Mouse (Mus musculus) kidney, embryonic 15.5 days (tissue): ENCODE results near the gene Cpm. TPM values are rescaled to one million over a fixed set of nuclear protein-coding genes. Genes with fewer than 3 reads are reported as not detected.

Experiments
- ATAC-seq: fragments of 200-750 bp; cut with Nextera tagmentation; replicated peaks from 2 replicates; pipeline ENCODE4 v1.8.0; 2017; ENCODE audit warnings: moderate TSS enrichment; ENCODE audit not compliant: low FRiP score
- H3K27ac ChIP-seq: fragments of 300-500 bp; sonication (generic); 2 replicates; pipeline ENCODE4 v1.5.1; 2015; ENCODE audit warnings: mild to moderate bottlenecking, inconsistent platforms
- H3K27me3 ChIP-seq: fragments of 300-500 bp; sonication (generic); 2 replicates; pipeline ENCODE4 v1.6.1; 2015; ENCODE audit warnings: inconsistent platforms
- H3K36me3 ChIP-seq: fragments of 300-500 bp; sonication (generic); 2 replicates; pipeline ENCODE4 v1.6.1; 2015; ENCODE audit warnings: inconsistent platforms
- H3K4me1 ChIP-seq: fragments of 300-500 bp; sonication (generic); 2 replicates; pipeline ENCODE4 v1.6.1; 2015; ENCODE audit warnings: inconsistent platforms
- H3K4me2 ChIP-seq: fragments of 300-500 bp; sonication (generic); 2 replicates; pipeline ENCODE4 v1.6.1; 2015; ENCODE audit warnings: moderate library complexity, mild to moderate bottlenecking, inconsistent platforms
- H3K4me3 ChIP-seq: fragments of 300-500 bp; sonication (generic); replicated peaks from 2 replicates; pipeline ENCODE4 v1.5.1; 2015; ENCODE audit warnings: mild to moderate bottlenecking, inconsistent platforms
- H3K9ac ChIP-seq: fragments of 300-500 bp; sonication (generic); 2 replicates; pipeline ENCODE4 v1.6.1; 2015; ENCODE audit warnings: mild to moderate bottlenecking, inconsistent platforms
- H3K9me3 ChIP-seq: fragments of 300-500 bp; sonication (generic); replicated peaks from 2 replicates; pipeline ENCODE4 v1.6.1; 2016; ENCODE audit warnings: inconsistent platforms
- WGBS: fragments of 180-500 bp; shearing (Covaris S2); methylation state at CpG from one replicate; pipeline ENCODE4 v1.1.7; 2015; ENCODE audit warnings: mixed read lengths; 5-methylcytosine and 5-hydroxymethylcytosine counted together
- polyA plus RNA-seq: library from polyadenylated mRNA; unstranded; fragments of >200 nt; fragmentation: Nextera tagmentation; extraction: Ambion mirVana; gene quantifications from 2 replicates; pipeline ENCODE4 v1.2.1, GENCODE M21; 2015

Cpm gene
- polyA plus RNA-seq, 1 experiment from 2014 or later: 31.5 TPM

GRCm38 (mm10) chr10:117689297-117690100, 60.2 kb downstream of the Cpm start:
- Histone ChIP-seq H3K4me2 (no peak overlapping the region), H3K27ac (no peak overlapping the region), H3K9ac (no peak overlapping the region), H3K27me3 (no peaks in the 10 kb centered on the region), H3K9me3 (no peaks in the 10 kb centered on the region), H3K4me1 (no peaks in the 10 kb centered on the region), H3K4me3 (no peak overlapping the region), H3K36me3 (peaks cover 72% of the 10 kb centered on the region)
- 93% methylated on average over 11 of the region's 11 CpGs for WGBS
- no peak for ATAC-seq

GRCm38 (mm10) chr10:117690101-117690352, 60.7 kb downstream of the Cpm start:
- H3K9me3 ChIP-seq: no peaks in the 10 kb centered on the region
- no peak overlapping the region for H3K9ac ChIP-seq
- H3K4me3 ChIP-seq: no peak overlapping the region
- ATAC-seq: no peak
- no peak overlapping the region for H3K4me2 ChIP-seq
- H3K36me3 ChIP-seq: peaks cover 77% of the 10 kb centered on the region
- H3K27ac ChIP-seq: no peak overlapping the region
- no peaks in the 10 kb centered on the region for H3K4me1 ChIP-seq
- WGBS: 86% methylated on average over 2 of the region's 2 CpGs
- no peaks in the 10 kb centered on the region for H3K27me3 ChIP-seq

GRCm38 (mm10) chr10:117690770-117691296, 61.5 kb downstream of the Cpm start:
- H3K4me2 ChIP-seq: no peak overlapping the region
- 94% methylated on average over 3 of the region's 3 CpGs for WGBS

GRCm38 (mm10) chr10:117691389-117691968, 62.2 kb downstream of the Cpm start:
- ATAC-seq: no peak
- H3K4me1 ChIP-seq: no peaks in the 10 kb centered on the region
- no peak overlapping the region for H3K27ac ChIP-seq
- no peaks in the 10 kb centered on the region for H3K9me3 ChIP-seq
- H3K36me3 ChIP-seq: peaks cover 92% of the 10 kb centered on the region
- no peak overlapping the region for H3K9ac ChIP-seq
- H3K27me3 ChIP-seq: no peaks in the 10 kb centered on the region
- H3K4me3 ChIP-seq: no peak overlapping the region
- H3K4me2 ChIP-seq: no peak overlapping the region
- WGBS: 97% methylated on average over 10 of the region's 10 CpGs

More at GRCm38 (mm10) chr10:117690770-117691296, 61.5 kb downstream of the Cpm start:
- ATAC-seq: no peak
- no peak overlapping the region for H3K27ac ChIP-seq
- H3K27me3 ChIP-seq: no peaks in the 10 kb centered on the region
- H3K9me3 ChIP-seq: no peaks in the 10 kb centered on the region
- peaks cover 85% of the 10 kb centered on the region for H3K36me3 ChIP-seq
- H3K9ac ChIP-seq: no peak overlapping the region
- H3K4me3 ChIP-seq: no peak overlapping the region
- H3K4me1 ChIP-seq: no peaks in the 10 kb centered on the region

- Histone ChIP-seq H3K4me2 (no peak overlapping the region), H3K9me3 (no peaks in the 10 kb centered on the region), H3K9ac (no peak overlapping the region), H3K36me3 (peaks cover 93% of the 10 kb centered on the region), H3K27ac (no peak overlapping the region), H3K27me3 (no peaks in the 10 kb centered on the region), H3K4me1 (no peaks in the 10 kb centered on the region), H3K4me3 (no peak overlapping the region)
- ATAC-seq: no peak
These were observed 62.9 kb downstream of the Cpm start for GRCm38 (mm10) chr10:117692173-117692572.

- Histone ChIP-seq H3K9ac (no peak overlapping the region), H3K9me3 (no peaks in the 10 kb centered on the region), H3K4me1 (no peaks in the 10 kb centered on the region), H3K4me3 (no peak overlapping the region), H3K27me3 (no peaks in the 10 kb centered on the region), H3K27ac (no peak overlapping the region), H3K4me2 (no peak overlapping the region), H3K36me3 (peaks cover 94% of the 10 kb centered on the region)
- 94% methylated on average over 5 of the region's 5 CpGs for WGBS
- ATAC-seq: no peak
These were observed 63.7 kb downstream of the Cpm start for GRCm38 (mm10) chr10:117692953-117693352.

GRCm38 (mm10) chr10:117694255-117694953, 65.1 kb downstream of the Cpm start:
- Histone ChIP-seq H3K4me1 (no peaks in the 10 kb centered on the region), H3K4me3 (no peak overlapping the region), H3K27me3 (no peaks in the 10 kb centered on the region), H3K27ac (no peak overlapping the region), H3K36me3 (peaks cover 94% of the 10 kb centered on the region), H3K4me2 (no peak overlapping the region), H3K9me3 (no peaks in the 10 kb centered on the region), H3K9ac (no peak overlapping the region)
- WGBS: 95% methylated on average over 6 of the region's 6 CpGs
- ATAC-seq: no peak

GRCm38 (mm10) chr10:117695027-117695426, 65.7 kb downstream of the Cpm start:
- H3K27ac ChIP-seq: no peak overlapping the region
- H3K27me3 ChIP-seq: no peaks in the 10 kb centered on the region
- H3K9ac ChIP-seq: no peak overlapping the region
- H3K36me3 ChIP-seq: peaks cover 95% of the 10 kb centered on the region
- no peaks in the 10 kb centered on the region for H3K9me3 ChIP-seq
- no peak overlapping the region for H3K4me2 ChIP-seq
- no peaks in the 10 kb centered on the region for H3K4me1 ChIP-seq
- no peak overlapping the region for H3K4me3 ChIP-seq
- no peak for ATAC-seq
- WGBS: 96% methylated on average over 4 of the region's 4 CpGs

GRCm38 (mm10) chr10:117695605-117696004, 66.3 kb downstream of the Cpm start:
- Histone ChIP-seq H3K27ac (no peak overlapping the region), H3K27me3 (no peaks in the 10 kb centered on the region), H3K4me2 (no peak overlapping the region), H3K4me3 (no peak overlapping the region), H3K4me1 (no peaks in the 10 kb centered on the region), H3K9ac (no peak overlapping the region), H3K36me3 (peaks cover 95% of the 10 kb centered on the region), H3K9me3 (no peaks in the 10 kb centered on the region)
- no peak for ATAC-seq
- WGBS: 96% methylated on average over 4 of the region's 4 CpGs

- Histone ChIP-seq H3K4me2 (no peak overlapping the region), H3K4me3 (no peak overlapping the region), H3K9me3 (no peaks in the 10 kb centered on the region), H3K27ac (no peak overlapping the region), H3K36me3 (peaks cover 95% of the 10 kb centered on the region), H3K9ac (no peak overlapping the region), H3K27me3 (no peaks in the 10 kb centered on the region), H3K4me1 (no peaks in the 10 kb centered on the region)
- ATAC-seq: no peak
- 89% methylated on average over 8 of the region's 8 CpGs for WGBS
These were observed 66.9 kb downstream of the Cpm start for GRCm38 (mm10) chr10:117696021-117696826.

GRCm38 (mm10) chr10:117696827-117697560, 67.7 kb downstream of the Cpm start:
- no peak for ATAC-seq
- H3K9me3 ChIP-seq: no peaks in the 10 kb centered on the region
- WGBS: 93% methylated on average over 6 of the region's 6 CpGs
- H3K27me3 ChIP-seq: no peaks in the 10 kb centered on the region
- H3K4me2 ChIP-seq: no peak overlapping the region
- no peak overlapping the region for H3K9ac ChIP-seq
- no peak overlapping the region for H3K4me3 ChIP-seq
- H3K36me3 ChIP-seq: peaks cover 95% of the 10 kb centered on the region
- no peak overlapping the region for H3K27ac ChIP-seq
- H3K4me1 ChIP-seq: no peaks in the 10 kb centered on the region
